Mouse (Mus musculus) intestine, embryonic 16.5 days (tissue): ENCODE data around the gene Foxp2. TPM values are rescaled to one million over a fixed set of nuclear protein-coding genes. Genes with fewer than 3 reads are reported as not detected.

ENCODE experiments used
- ATAC-seq: fragments of 200-750 bp; cut with Nextera tagmentation; 2 replicates; pipeline ENCODE4 v1.8.0; 2017; ENCODE audit warnings: moderate TSS enrichment, moderate library complexity
- H3K27ac ChIP-seq: fragments of 300-500 bp; sonication (generic); 2 replicates; pipeline ENCODE4 v1.5.1; 2014; ENCODE audit warnings: mild to moderate bottlenecking, low read length
- H3K27me3 ChIP-seq: fragments of 300-500 bp; sonication (generic); replicated peaks from 2 replicates; pipeline ENCODE4 v1.6.1; 2014; ENCODE audit warnings: low read length, control low read depth, mixed read lengths; ENCODE audit not compliant: control insufficient read depth, insufficient read depth
- H3K36me3 ChIP-seq: fragments of 300-500 bp; sonication (generic); 2 replicates; pipeline ENCODE4 v1.6.1; 2014; ENCODE audit warnings: low read length, control low read depth; ENCODE audit not compliant: control insufficient read depth, insufficient read depth
- H3K4me1 ChIP-seq: fragments of 300-500 bp; sonication (generic); 2 replicates; pipeline ENCODE4 v1.6.1; 2014; ENCODE audit warnings: low read length, control low read depth, mixed read lengths; ENCODE audit not compliant: control insufficient read depth, insufficient read depth
- H3K4me2 ChIP-seq: fragments of 300-500 bp; sonication (generic); 2 replicates; pipeline ENCODE4 v1.6.1; 2014; ENCODE audit warnings: low read depth, low read length, control low read depth
- H3K4me3 ChIP-seq: fragments of 300-500 bp; sonication (generic); 2 replicates; pipeline ENCODE4 v1.5.1; 2014; ENCODE audit warnings: mild to moderate bottlenecking, low read length
- H3K9ac ChIP-seq: fragments of 300-500 bp; sonication (generic); 2 replicates; pipeline ENCODE4 v1.6.1; 2014; ENCODE audit warnings: low read depth, low read length
- H3K9me3 ChIP-seq: fragments of 300-500 bp; sonication (generic); 2 replicates; pipeline ENCODE4 v1.6.1; 2016; ENCODE audit warnings: low read length, control low read depth; ENCODE audit not compliant: control insufficient read depth
- WGBS: fragments of 180-500 bp; shearing (Covaris S2); extraction: QIAGEN DNeasy Blood & Tissue Kit; methylation state at CpG from one replicate; pipeline ENCODE4 v1.1.7; 2014; 5-methylcytosine and 5-hydroxymethylcytosine counted together
- polyA plus RNA-seq: library from polyadenylated mRNA; unstranded; fragments of >200 nt; fragmentation: Nextera tagmentation; extraction: Ambion mirVana; gene quantifications from 2 replicates; pipeline ENCODE4 v1.2.1, GENCODE M21; 2015

The Foxp2 gene
- polyA plus RNA-seq: 12.5 and 13.0 TPM in 2 replicates

GRCm38 (mm10) chr6:14901183-14901970 is at the start of gene Foxp2:
Foxp2 (plus strand) TSS chr6:14901349.
- WGBS: under 1% methylated on average over 79 of the region's 80 CpGs
- ATAC-seq: peak; percentile 73
- H3K9ac ChIP-seq: peak within 1 kb of the TSS; percentile 79
- H3K4me2 ChIP-seq: peak within 1 kb of the TSS; percentile 95
- no peaks in the 10 kb centered on the region for H3K36me3 ChIP-seq
- H3K27ac ChIP-seq: peak within 1 kb of the TSS; percentile 82
- 0 out of 2 replicates have a peak, but pooled peaks cover 8% of the 10 kb centered on the region for H3K27me3 ChIP-seq
- H3K4me1 ChIP-seq: peaks cover 16% of the 10 kb centered on the region
- H3K9me3 ChIP-seq: no peaks in the 10 kb centered on the region
- peak within 1 kb of the TSS; percentile 71 for H3K4me3 ChIP-seq

- no peaks in the 10 kb centered on the region for H3K27me3 ChIP-seq
- no peak overlapping the region for H3K4me2 ChIP-seq
- no peak overlapping the region for H3K27ac ChIP-seq
- H3K4me3 ChIP-seq: no peak overlapping the region
- no peaks in the 10 kb centered on the region for H3K36me3 ChIP-seq
- H3K9me3 ChIP-seq: no peaks in the 10 kb centered on the region
- no peaks in the 10 kb centered on the region for H3K4me1 ChIP-seq
- no peak for ATAC-seq
- H3K9ac ChIP-seq: no peak overlapping the region
These were observed 15.9 kb upstream of the Foxp2 start for GRCm38 (mm10) chr6:14885199-14885598.

DNA sequence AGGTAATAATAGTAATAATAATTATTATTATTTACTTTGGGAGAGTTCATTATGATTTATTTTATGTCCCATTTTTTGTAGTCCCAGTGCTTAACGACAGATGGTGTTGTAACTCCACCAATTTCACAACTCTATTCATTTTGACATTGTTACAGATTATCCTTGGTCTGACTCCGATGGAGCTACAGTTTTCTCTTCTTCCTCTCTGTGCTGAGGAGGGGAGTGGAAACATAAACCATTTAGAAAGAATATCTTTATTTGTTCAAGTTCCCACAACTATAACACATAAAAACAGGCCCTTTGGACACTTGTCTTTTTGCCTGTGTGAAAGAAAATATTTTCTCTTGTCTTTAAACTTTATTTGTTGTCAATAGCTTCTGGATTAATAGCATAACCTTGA is 4.1 kb upstream of the Foxp2 start:
- no peak for ATAC-seq
- H3K27me3 ChIP-seq: 0 out of 2 replicates have a peak, but pooled peaks cover 8% of the 10 kb centered on the region
- 7% methylated on average over 2 of the region's 2 CpGs for WGBS

GRCm38 (mm10) chr6:14898096-14898855 is 2.9 kb upstream of the Foxp2 start:
- Histone ChIP-seq H3K27me3 (0 out of 2 replicates have a peak, but pooled peaks cover 8% of the 10 kb centered on the region), H3K27ac (no peak overlapping the region), H3K9me3 (no peaks in the 10 kb centered on the region), H3K4me1 (peaks cover 16% of the 10 kb centered on the region), H3K36me3 (no peaks in the 10 kb centered on the region), H3K4me2 (peak overlapping the region; percentile 50), H3K4me3 (peak overlapping the region; percentile 28), H3K9ac (peak overlapping the region; percentile 44; the same call in 1 of the 2 replicates)
- WGBS: 15% methylated on average over 31 of the region's 31 CpGs
- no peak for ATAC-seq

More for the DNA sequence above, 4.1 kb upstream of the Foxp2 start:
- no peak overlapping the region for H3K9ac ChIP-seq
- no peaks in the 10 kb centered on the region for H3K36me3 ChIP-seq
- H3K4me3 ChIP-seq: no peak overlapping the region
- no peaks in the 10 kb centered on the region for H3K9me3 ChIP-seq
- H3K4me1 ChIP-seq: peaks cover 16% of the 10 kb centered on the region
- H3K27ac ChIP-seq: no peak overlapping the region
- H3K4me2 ChIP-seq: no peak overlapping the region

DNA sequence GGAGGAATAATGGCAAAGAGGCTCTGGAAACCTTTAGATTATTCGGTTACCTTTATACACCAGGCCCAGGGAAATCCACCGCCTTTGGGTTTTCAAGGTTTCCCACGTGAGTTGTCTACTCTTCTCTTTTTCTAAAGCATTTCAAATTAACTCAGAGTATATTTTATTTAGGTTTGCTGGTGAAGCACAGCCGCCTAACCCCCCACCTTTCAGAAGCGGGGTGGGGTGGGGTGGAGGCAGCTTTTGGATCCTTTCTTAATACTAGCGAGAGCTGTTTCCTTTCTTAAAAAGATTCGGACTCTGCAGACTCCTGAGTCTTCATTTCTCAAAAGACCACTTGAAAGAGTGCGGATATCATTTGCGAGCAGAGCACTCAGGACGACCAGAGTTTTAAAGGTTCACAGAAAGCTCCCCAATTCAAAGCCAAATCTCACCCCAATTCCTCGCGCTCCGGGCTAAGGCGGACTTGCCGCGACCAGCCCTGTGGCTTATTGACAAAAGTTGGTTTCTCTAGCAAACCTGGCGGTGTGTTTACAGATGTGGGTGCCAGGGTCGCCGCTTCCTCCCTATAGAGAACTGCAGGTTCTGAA is 2.0 kb upstream of the Foxp2 start:
- no peaks in the 10 kb centered on the region for H3K36me3 ChIP-seq
- ATAC-seq: no peak
- no peaks in the 10 kb centered on the region for H3K9me3 ChIP-seq
- H3K9ac ChIP-seq: no peak overlapping the region
- H3K4me2 ChIP-seq: peak overlapping the region; percentile 95
- 29% methylated on average over 19 of the region's 19 CpGs for WGBS
- H3K27me3 ChIP-seq: 0 out of 2 replicates have a peak, but pooled peaks cover 8% of the 10 kb centered on the region
- peaks cover 16% of the 10 kb centered on the region for H3K4me1 ChIP-seq
- no peak overlapping the region for H3K27ac ChIP-seq
- H3K4me3 ChIP-seq: peak overlapping the region; percentile 14

DNA sequence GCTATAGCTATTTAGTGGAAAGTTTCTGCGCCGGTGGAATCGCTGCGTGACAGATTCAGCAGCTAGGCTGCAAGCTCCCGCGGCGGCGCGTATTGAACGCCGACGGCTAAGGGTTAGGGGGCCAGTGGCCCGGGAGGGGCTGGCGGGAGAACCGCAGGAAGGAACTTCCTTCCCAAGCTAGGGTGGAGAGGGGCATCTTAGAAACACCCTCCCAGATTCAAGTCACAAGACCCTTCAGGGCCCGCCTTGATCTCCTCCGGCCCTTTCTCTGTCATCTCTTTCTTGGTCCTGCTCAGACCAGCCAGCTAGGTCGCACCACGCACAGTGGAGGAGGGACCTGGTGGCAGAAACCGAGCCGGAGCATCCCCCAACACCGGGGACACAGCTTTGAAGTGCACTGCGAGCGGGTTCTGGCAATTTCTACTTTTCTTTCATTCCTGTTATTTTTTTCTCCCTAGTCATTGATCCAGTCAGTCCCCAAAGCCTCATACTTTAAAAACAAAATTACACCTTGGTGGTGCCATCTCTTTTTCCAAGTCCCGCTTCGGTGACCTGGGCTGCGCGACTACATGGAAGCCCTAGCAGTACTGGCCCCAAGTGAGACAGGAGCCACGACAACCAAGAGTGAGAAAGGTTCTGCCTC is 1.1 kb upstream of the Foxp2 start:
- H3K27ac ChIP-seq: peak overlapping the region; percentile 69
- peak overlapping the region; percentile 79 for H3K9ac ChIP-seq
- H3K9me3 ChIP-seq: no peaks in the 10 kb centered on the region
- WGBS: under 1% methylated on average over 29 of the region's 29 CpGs
- peak overlapping the region; percentile 95 for H3K4me2 ChIP-seq
- 0 out of 2 replicates have a peak, but pooled peaks cover 8% of the 10 kb centered on the region for H3K27me3 ChIP-seq
- peak; percentile 21; the same call in 1 of the 2 replicates for ATAC-seq
- peak overlapping the region; percentile 71 for H3K4me3 ChIP-seq
- H3K4me1 ChIP-seq: peaks cover 16% of the 10 kb centered on the region
- H3K36me3 ChIP-seq: no peaks in the 10 kb centered on the region

- H3K4me2 ChIP-seq: peak overlapping the region; percentile 95
- H3K27me3 ChIP-seq: 0 out of 2 replicates have a peak, but pooled peaks cover 8% of the 10 kb centered on the region
- peak; percentile 82 for ATAC-seq
- peak overlapping the region; percentile 82 for H3K27ac ChIP-seq
- H3K9ac ChIP-seq: peak overlapping the region; percentile 79
- under 1% methylated on average over 20 of the region's 20 CpGs for WGBS
- H3K4me1 ChIP-seq: peaks cover 16% of the 10 kb centered on the region
- no peaks in the 10 kb centered on the region for H3K36me3 ChIP-seq
- H3K4me3 ChIP-seq: peak overlapping the region; percentile 71
- no peaks in the 10 kb centered on the region for H3K9me3 ChIP-seq
These were observed 549 bp upstream of the Foxp2 start for GRCm38 (mm10) chr6:14900579-14901021.

DNA sequence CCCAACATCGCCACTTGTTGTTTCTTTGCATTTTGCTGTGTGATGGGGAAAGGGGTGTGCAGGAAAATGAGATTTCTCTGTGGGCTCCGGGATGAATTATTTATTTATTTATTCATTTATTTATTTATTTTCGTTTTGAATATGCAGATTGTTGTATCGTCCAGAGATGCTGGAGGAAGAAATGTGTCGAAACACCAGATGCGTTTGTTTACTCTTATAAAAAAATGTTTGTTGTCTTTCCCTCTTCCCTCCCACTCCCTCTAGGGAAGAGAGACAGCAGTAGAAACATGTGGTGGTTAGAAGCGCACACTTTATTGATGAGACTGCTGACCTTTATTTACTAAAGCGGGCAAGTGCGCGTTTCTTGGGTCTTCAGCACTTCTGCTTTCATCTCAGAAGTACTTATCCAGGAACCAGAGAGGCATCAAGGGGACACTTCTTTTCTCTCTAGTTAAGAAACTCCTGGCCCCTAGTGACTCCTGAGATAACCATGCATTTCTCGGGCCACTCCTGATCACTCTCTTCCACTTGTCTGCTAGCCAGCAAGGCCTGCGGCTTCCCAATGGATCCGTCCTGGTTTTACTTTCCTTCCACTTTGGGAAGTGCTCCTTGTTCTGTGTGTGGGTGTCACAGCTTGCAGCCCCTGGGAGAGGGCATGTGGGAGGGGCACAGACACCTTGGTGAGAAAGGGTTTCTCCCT is 972 bp downstream of the Foxp2 start:
- Histone ChIP-seq H3K9me3 (no peaks in the 10 kb centered on the region), H3K27ac (peak overlapping the region; percentile 82), H3K4me3 (peak overlapping the region; percentile 71), H3K4me2 (peak overlapping the region; percentile 95), H3K36me3 (no peaks in the 10 kb centered on the region), H3K4me1 (peaks cover 16% of the 10 kb centered on the region), H3K27me3 (0 out of 2 replicates have a peak, but pooled peaks cover 8% of the 10 kb centered on the region), H3K9ac (peak overlapping the region; percentile 79)
- no peak for ATAC-seq
- 9% methylated on average over 13 of the region's 13 CpGs for WGBS
